Mouse (Mus musculus): ENCODE results near the gene Ralgds. TPM values are rescaled to one million over a fixed set of nuclear protein-coding genes. Genes with fewer than 3 reads are reported as not detected.
A peak's percentile ranks its signal among the peaks of the same experiment; 100 is the strongest.

Gene Ralgds
- total RNA-seq (2014; rRNA removed; ENCODE audit: low replicate concordance): 34.9 and 35.7 TPM in 2 replicates
- polyA plus RNA-seq (2015; fragmentation: Nextera tagmentation; extraction: Ambion mirVana): 12.2 and 13.1 TPM in 2 replicates

- H3K27ac ChIP-seq (ENCODE audit: low read depth): no peak within 1 kb of the TSS
- TF ChIP-seq CTCF (IDR thresholded peaks at IDR 0.05; ENCODE audit: low read depth): no peak
- TF ChIP-seq EP300 (IDR thresholded peaks at IDR 0.05; ENCODE audit: low read depth): no peak
- peaks cover 18% of the 10 kb centered on the region for H3K4me1 ChIP-seq (ENCODE audit: control insufficient read depth, insufficient read depth)
- H3K4me3 ChIP-seq (ENCODE audit: low read depth, low read length): peak within 1 kb of the TSS; percentile 58
- H3K27me3 ChIP-seq (ENCODE audit: control insufficient read depth, insufficient read depth, low read length): no peaks in the 10 kb centered on the region
- no peaks in the 10 kb centered on the region for H3K36me3 ChIP-seq (replicated peaks; ENCODE audit: control insufficient read depth, insufficient read depth, low read length)
- H3K9ac ChIP-seq (replicated peaks; ENCODE audit: low read depth, low read length): peak within 1 kb of the TSS; percentile 70
- no peaks in the 10 kb centered on the region for H3K9me3 ChIP-seq (replicated peaks; ENCODE audit: control insufficient read depth, low read length)
- under 1% methylated on average over 44 of the region's 71 CpGs for WGBS
- ATAC-seq (ENCODE audit: insufficient read depth, low read depth) (peak; percentile 36), DNase-seq (ENCODE audit: low spot score) (peak; percentile 25)
- peak within 1 kb of the TSS; percentile 95 for H3K4me2 ChIP-seq (ENCODE audit: low read depth, low read length)
Measured at GRCm38 (mm10) chr2:28512798-28513401, at the start of gene Ralgds. Gene Ralgds, plus strand, starts transcription at chr2:28513125.

- DNase-seq (ENCODE audit: low spot score): no peak
- WGBS: 43% methylated on average over 3 of the region's 3 CpGs
- H3K9me3 ChIP-seq (replicated peaks; ENCODE audit: control insufficient read depth, low read length): no peaks in the 10 kb centered on the region
- H3K27ac ChIP-seq (ENCODE audit: low read depth): no peak overlapping the region
- H3K4me3 ChIP-seq (ENCODE audit: low read depth, low read length): no peak overlapping the region
- 0 out of 2 replicates have a peak, but pooled peaks cover 4% of the 10 kb centered on the region for H3K27me3 ChIP-seq (ENCODE audit: control insufficient read depth, insufficient read depth, low read length)
- TF ChIP-seq EP300 (IDR thresholded peaks at IDR 0.05; ENCODE audit: low read depth): no peak
- TF ChIP-seq CTCF (IDR thresholded peaks at IDR 0.05; ENCODE audit: low read depth): peak; percentile 49
- no peaks in the 10 kb centered on the region for H3K36me3 ChIP-seq (replicated peaks; ENCODE audit: control insufficient read depth, insufficient read depth, low read length)
- H3K9ac ChIP-seq (replicated peaks; ENCODE audit: low read depth, low read length): no peak overlapping the region
- peaks cover 6% of the 10 kb centered on the region; the same call in 1 of the 2 replicates for H3K4me1 ChIP-seq (ENCODE audit: control insufficient read depth, insufficient read depth)
- no peak overlapping the region for H3K4me2 ChIP-seq (ENCODE audit: low read depth, low read length)
- no peak for ATAC-seq (ENCODE audit: insufficient read depth, low read depth)
Measured at GRCm38 (mm10) chr2:28463919-28464318, 49.0 kb upstream of the Ralgds start.

GRCm38 (mm10) chr2:28464919-28465318 lies 48.0 kb upstream of the Ralgds start:
- no peaks in the 10 kb centered on the region for H3K9me3 ChIP-seq (replicated peaks; ENCODE audit: control insufficient read depth, low read length)
- peaks cover 7% of the 10 kb centered on the region for H3K36me3 ChIP-seq (replicated peaks; ENCODE audit: control insufficient read depth, insufficient read depth, low read length)
- H3K4me3 ChIP-seq (ENCODE audit: low read depth, low read length): no peak overlapping the region
- TF ChIP-seq EP300 (IDR thresholded peaks at IDR 0.05; ENCODE audit: low read depth) (no peak), CTCF (IDR thresholded peaks at IDR 0.05; ENCODE audit: low read depth) (no peak)
- DNase-seq (ENCODE audit: low spot score) (no peak), ATAC-seq (ENCODE audit: insufficient read depth, low read depth) (no peak)
- no peak overlapping the region for H3K4me2 ChIP-seq (ENCODE audit: low read depth, low read length)
- 0 out of 2 replicates have a peak, but pooled peaks cover 4% of the 10 kb centered on the region for H3K27me3 ChIP-seq (ENCODE audit: control insufficient read depth, insufficient read depth, low read length)
- H3K9ac ChIP-seq (replicated peaks; ENCODE audit: low read depth, low read length): no peak overlapping the region
- WGBS: 74% methylated on average over 9 of the region's 9 CpGs
- peaks cover 6% of the 10 kb centered on the region; the same call in 1 of the 2 replicates for H3K4me1 ChIP-seq (ENCODE audit: control insufficient read depth, insufficient read depth)
- H3K27ac ChIP-seq (ENCODE audit: low read depth): no peak overlapping the region

- Histone ChIP-seq H3K4me2 (ENCODE audit: low read depth, low read length) (peak within 1 kb of the TSS; percentile 51), H3K9ac (replicated peaks; ENCODE audit: low read depth, low read length) (no peak within 1 kb of the TSS), H3K27ac (ENCODE audit: low read depth) (no peak within 1 kb of the TSS), H3K36me3 (replicated peaks; ENCODE audit: control insufficient read depth, insufficient read depth, low read length) (peaks cover 17% of the 10 kb centered on the region), H3K4me3 (ENCODE audit: low read depth, low read length) (peak within 1 kb of the TSS; percentile 16), H3K4me1 (ENCODE audit: control insufficient read depth, insufficient read depth) (peaks cover 6% of the 10 kb centered on the region; the same call in 1 of the 2 replicates), H3K9me3 (replicated peaks; ENCODE audit: control insufficient read depth, low read length) (no peaks in the 10 kb centered on the region), H3K27me3 (ENCODE audit: control insufficient read depth, insufficient read depth, low read length) (0 out of 2 replicates have a peak, but pooled peaks cover 4% of the 10 kb centered on the region)
- TF ChIP-seq EP300 (IDR thresholded peaks at IDR 0.05; ENCODE audit: low read depth) (no peak), CTCF (IDR thresholded peaks at IDR 0.05; ENCODE audit: low read depth) (no peak)
- DNase-seq (ENCODE audit: low spot score) (peak; percentile 70), ATAC-seq (ENCODE audit: insufficient read depth, low read depth) (0 out of 2 replicates have a peak, but pooled peaks have one; percentile 40)
- WGBS: 3% methylated on average over 25 of the region's 25 CpGs
Measured at GRCm38 (mm10) chr2:28465836-28466518, 46.9 kb upstream of the Ralgds start, which contains the start of gene 1700007K13Rik. Gene 1700007K13Rik, minus strand, starts transcription at chr2:28466332.

GRCm38 (mm10) chr2:28467860-28468485 lies 45.0 kb upstream of the Ralgds start, which contains the start of gene Mrps2:
Gene Mrps2, plus strand, starts transcription at chr2:28468066.
- Histone ChIP-seq H3K9me3 (replicated peaks; ENCODE audit: control insufficient read depth, low read length) (no peaks in the 10 kb centered on the region), H3K27me3 (ENCODE audit: control insufficient read depth, insufficient read depth, low read length) (0 out of 2 replicates have a peak, but pooled peaks cover 4% of the 10 kb centered on the region), H3K27ac (ENCODE audit: low read depth) (peak within 1 kb of the TSS; percentile 54), H3K4me1 (ENCODE audit: control insufficient read depth, insufficient read depth) (peaks cover 6% of the 10 kb centered on the region; the same call in 1 of the 2 replicates), H3K9ac (replicated peaks; ENCODE audit: low read depth, low read length) (peak within 1 kb of the TSS; percentile 91), H3K36me3 (replicated peaks; ENCODE audit: control insufficient read depth, insufficient read depth, low read length) (peaks cover 26% of the 10 kb centered on the region), H3K4me2 (ENCODE audit: low read depth, low read length) (peak within 1 kb of the TSS; percentile 76), H3K4me3 (ENCODE audit: low read depth, low read length) (peak within 1 kb of the TSS; percentile 87)
- TF ChIP-seq CTCF (IDR thresholded peaks at IDR 0.05; ENCODE audit: low read depth): peak; percentile 82
- 0 out of 2 replicates have a peak, but pooled peaks have one; percentile 29 for TF ChIP-seq EP300 (IDR thresholded peaks at IDR 0.05; ENCODE audit: low read depth)
- WGBS: under 1% methylated on average over 52 of the region's 52 CpGs
- DNase-seq (ENCODE audit: low spot score): peak; percentile 87
- peak; percentile 92 for ATAC-seq (ENCODE audit: insufficient read depth, low read depth)
